Mouse (Mus musculus): ENCODE data around the gene Ank3.

GRCm38 (mm10) chr10:69424051-69424450 lies 25.5 kb downstream of the Ank3 start:
- no peak for TF ChIP-seq CTCF (IDR thresholded peaks at IDR 0.05 in 2 of 3, conservative IDR thresholded peaks at IDR 0.05 in 1 of 3; ENCODE audit: control insufficient read depth in 1 of 3, insufficient read depth in 1 of 3, low read depth in 2 of 3, low read length in 3 of 3, poor library complexity in 1 of 3, severe bottlenecking in 1 of 3)
- TF ChIP-seq RAD21 (IDR thresholded peaks at IDR 0.05; ENCODE audit: low read depth, low read length) = no peak
- no peak for TF ChIP-seq POLR2A (IDR thresholded peaks at IDR 0.05; ENCODE audit: control insufficient read depth in 1 of 2, insufficient read depth in 1 of 2, low read depth in 1 of 2, low read length in 2 of 2, poor library complexity in 1 of 2)
- TF ChIP-seq MYC (IDR thresholded peaks at IDR 0.05; ENCODE audit: low read depth, low read length) = no peak
- no peak for TF ChIP-seq CHD2 (IDR thresholded peaks at IDR 0.05; ENCODE audit: low read length)
- TF ChIP-seq EP300 (IDR thresholded peaks at IDR 0.05; ENCODE audit: low read depth in 1 of 2, low read length in 2 of 2) = no peak

All from MEL (cell line).